Mouse (Mus musculus): ENCODE results near the gene Clasp2. TPM values are rescaled to one million over a fixed set of nuclear protein-coding genes. Genes with fewer than 3 reads are reported as not detected.

Clasp2 gene
- polyA plus RNA-seq, 1 experiment from 2014 or later, result 41.0 TPM

GRCm38 (mm10) chr9:113726991-113727680 lies 14.1 kb upstream of the Clasp2 start:
- Histone ChIP-seq H3K4me2 (replicated peaks) (no peak overlapping the region), H3K36me3 (no peaks in the 10 kb centered on the region), H3K4me1 (no peaks in the 10 kb centered on the region), H3K9ac (no peak overlapping the region), H3K9me3 (no peaks in the 10 kb centered on the region), H3K27ac (no peak overlapping the region), H3K27me3 (no peaks in the 10 kb centered on the region), H3K4me3 (no peak overlapping the region)
- WGBS, result 90% methylated on average over 18 of the region's 18 CpGs
- ATAC-seq (ENCODE audit: insufficient number of reproducible peaks, insufficient read depth, low FRiP score, low TSS enrichment), result no peak

- 86% methylated on average over 3 of the region's 3 CpGs for WGBS
- no peak for ATAC-seq (ENCODE audit: insufficient number of reproducible peaks, insufficient read depth, low FRiP score, low TSS enrichment)
- no peaks in the 10 kb centered on the region for H3K36me3 ChIP-seq
These were observed 9.7 kb upstream of the Clasp2 start for GRCm38 (mm10) chr9:113731540-113731939.

DNA sequence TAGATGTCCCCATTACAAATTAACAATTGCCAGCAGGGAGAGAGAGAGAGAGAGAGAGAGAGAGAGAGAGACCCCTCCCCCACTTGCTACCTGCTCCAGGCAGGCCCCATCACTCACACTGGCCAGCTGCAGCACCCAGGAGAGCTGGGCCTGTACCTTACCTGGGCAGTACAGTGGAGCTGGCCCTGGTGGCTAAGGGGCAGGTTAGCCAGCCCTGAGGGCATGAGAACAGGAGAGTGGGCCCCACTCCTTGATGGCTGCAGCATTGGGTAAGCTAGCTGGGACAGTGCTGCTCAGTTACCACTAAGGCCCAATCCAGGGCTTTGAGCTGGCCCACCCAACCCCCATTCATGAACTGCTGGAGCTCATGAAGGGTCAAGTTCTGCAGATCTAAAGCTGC lies 5.4 kb upstream of the Clasp2 start:
- no peaks in the 10 kb centered on the region for H3K9me3 ChIP-seq
- H3K4me1 ChIP-seq, result peaks cover 6% of the 10 kb centered on the region; the same call in 1 of the 2 replicates
- H3K27ac ChIP-seq, result no peak overlapping the region
- H3K4me3 ChIP-seq, result no peak overlapping the region
- H3K9ac ChIP-seq, result no peak overlapping the region
- no peaks in the 10 kb centered on the region for H3K27me3 ChIP-seq
- H3K36me3 ChIP-seq, result no peaks in the 10 kb centered on the region
- no peak overlapping the region for H3K4me2 ChIP-seq (replicated peaks)
- ATAC-seq (ENCODE audit: insufficient number of reproducible peaks, insufficient read depth, low FRiP score, low TSS enrichment), result 0 out of 2 replicates have a peak, but pooled peaks have one; percentile 38

More at GRCm38 (mm10) chr9:113731540-113731939, 9.7 kb upstream of the Clasp2 start:
- Histone ChIP-seq H3K4me1 (no peaks in the 10 kb centered on the region), H3K4me2 (replicated peaks) (no peak overlapping the region), H3K27ac (no peak overlapping the region), H3K9me3 (no peaks in the 10 kb centered on the region), H3K27me3 (no peaks in the 10 kb centered on the region), H3K9ac (no peak overlapping the region), H3K4me3 (no peak overlapping the region)

DNA sequence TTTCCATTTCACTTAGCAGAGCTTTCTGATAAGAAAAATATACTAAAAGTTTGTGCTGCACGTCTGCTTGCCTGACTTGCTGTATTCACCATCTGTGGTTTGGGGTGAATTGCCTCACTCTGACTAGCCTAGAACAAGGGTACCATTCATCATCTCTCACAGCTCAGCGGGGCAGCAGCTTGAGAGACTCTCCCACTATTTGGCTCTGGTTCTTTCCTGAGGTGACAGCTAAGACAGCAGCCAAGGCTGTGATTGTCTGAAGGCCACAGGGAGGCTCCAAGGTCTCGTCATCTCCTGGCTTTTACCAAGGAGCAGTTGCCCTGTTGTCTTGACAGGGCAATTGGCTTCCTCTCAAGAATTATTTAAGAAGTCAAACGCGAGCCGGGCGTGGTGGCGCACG lies 3.3 kb upstream of the Clasp2 start:
- Histone ChIP-seq H3K36me3 (no peaks in the 10 kb centered on the region), H3K4me1 (peaks cover 7% of the 10 kb centered on the region), H3K9me3 (no peaks in the 10 kb centered on the region), H3K27me3 (no peaks in the 10 kb centered on the region), H3K4me3 (no peak overlapping the region), H3K9ac (no peak overlapping the region), H3K4me2 (replicated peaks) (no peak overlapping the region), H3K27ac (no peak overlapping the region)
- 59% methylated on average over 9 of the region's 9 CpGs for WGBS
- ATAC-seq (ENCODE audit: insufficient number of reproducible peaks, insufficient read depth, low FRiP score, low TSS enrichment), result no peak

DNA sequence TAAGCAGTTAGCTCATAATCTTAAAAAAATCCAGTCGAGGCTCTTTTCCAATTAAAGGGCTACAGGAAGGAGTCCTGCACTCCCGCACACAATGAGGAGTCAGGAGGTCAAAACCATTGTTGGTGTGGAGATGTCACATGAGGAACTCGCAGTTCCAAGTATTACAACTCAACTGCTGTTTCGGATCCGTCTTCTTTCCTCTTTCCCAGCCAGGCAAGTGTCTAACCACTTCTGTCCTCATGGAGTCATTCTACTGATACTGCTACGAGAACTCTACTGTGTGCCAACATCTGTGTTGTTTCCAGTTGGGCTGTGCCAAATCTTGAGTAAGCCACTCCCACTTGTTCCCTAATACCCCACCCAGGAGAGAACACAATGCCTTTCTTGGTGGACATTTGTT lies 2.3 kb upstream of the Clasp2 start:
- H3K36me3 ChIP-seq, result no peaks in the 10 kb centered on the region
- no peaks in the 10 kb centered on the region for H3K27me3 ChIP-seq
- no peak overlapping the region for H3K4me3 ChIP-seq
- H3K4me1 ChIP-seq, result peaks cover 12% of the 10 kb centered on the region
- H3K4me2 ChIP-seq (replicated peaks), result no peak overlapping the region
- H3K27ac ChIP-seq, result no peak overlapping the region
- no peak for ATAC-seq (ENCODE audit: insufficient number of reproducible peaks, insufficient read depth, low FRiP score, low TSS enrichment)
- H3K9me3 ChIP-seq, result no peaks in the 10 kb centered on the region
- H3K9ac ChIP-seq, result no peak overlapping the region
- 80% methylated on average over 6 of the region's 6 CpGs for WGBS

DNA sequence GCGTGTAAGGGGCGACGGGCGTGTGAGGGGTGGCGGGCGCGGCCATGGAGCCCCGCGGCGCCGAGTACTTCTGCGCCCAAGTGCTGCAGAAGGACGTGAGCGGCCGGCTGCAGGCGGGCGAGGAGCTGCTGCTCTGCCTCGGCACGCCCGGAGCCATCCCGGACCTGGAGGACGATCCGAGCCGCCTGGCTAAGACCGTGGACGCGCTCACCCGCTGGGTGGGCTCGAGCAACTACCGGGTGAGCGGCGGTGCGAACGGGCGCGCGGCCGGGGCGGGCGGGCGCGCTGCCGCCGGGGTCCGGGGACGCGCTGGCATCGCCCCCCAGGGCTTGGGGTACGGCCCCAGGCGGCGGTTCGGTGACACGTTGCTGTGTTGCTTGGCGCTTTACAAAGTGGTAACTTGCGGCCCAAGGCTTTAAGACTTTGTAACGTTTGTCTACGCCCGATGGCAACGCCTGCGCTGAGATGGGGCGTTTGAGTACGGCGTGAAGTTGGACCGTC lies 414 bp downstream of the Clasp2 start:
- Histone ChIP-seq H3K36me3 (no peaks in the 10 kb centered on the region), H3K27ac (peak overlapping the region; percentile 84), H3K4me1 (peaks cover 12% of the 10 kb centered on the region), H3K9me3 (no peaks in the 10 kb centered on the region), H3K27me3 (no peaks in the 10 kb centered on the region), H3K9ac (peak overlapping the region; percentile 86), H3K4me2 (replicated peaks) (peak overlapping the region; percentile 92), H3K4me3 (peak overlapping the region; percentile 90)
- WGBS, result under 1% methylated on average over 63 of the region's 64 CpGs
- ATAC-seq (ENCODE audit: insufficient number of reproducible peaks, insufficient read depth, low FRiP score, low TSS enrichment), result peak; percentile 69; the same call in 1 of the 2 replicates

DNA sequence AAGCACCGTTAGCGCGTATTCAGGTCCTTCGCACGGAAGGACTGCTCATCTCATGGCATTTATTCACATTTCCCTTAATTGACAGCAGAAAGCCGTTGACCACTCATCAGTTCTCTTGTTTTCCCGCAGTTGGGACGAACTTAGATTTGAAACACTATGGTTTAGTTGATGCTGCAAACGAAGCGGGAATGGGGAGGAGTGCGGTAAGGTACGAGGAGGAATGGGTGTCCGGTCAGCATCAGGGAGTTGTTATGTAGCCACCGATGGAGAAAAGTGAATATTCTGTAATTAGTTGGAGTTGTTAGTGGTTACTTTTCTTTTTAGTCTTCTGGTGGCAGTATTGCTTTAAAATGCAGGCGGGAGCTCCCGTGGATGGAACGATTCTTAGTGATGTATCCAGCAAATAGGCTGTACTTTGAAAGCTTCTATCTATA lies 1.1 kb downstream of the Clasp2 start:
- Histone ChIP-seq H3K27ac (no peak overlapping the region), H3K27me3 (no peaks in the 10 kb centered on the region), H3K4me3 (peak overlapping the region; percentile 90), H3K36me3 (no peaks in the 10 kb centered on the region), H3K9me3 (no peaks in the 10 kb centered on the region), H3K9ac (peak overlapping the region; percentile 86), H3K4me1 (peaks cover 12% of the 10 kb centered on the region), H3K4me2 (replicated peaks) (peak overlapping the region; percentile 92)
- no peak for ATAC-seq (ENCODE audit: insufficient number of reproducible peaks, insufficient read depth, low FRiP score, low TSS enrichment)
- 4% methylated on average over 17 of the region's 17 CpGs for WGBS

DNA sequence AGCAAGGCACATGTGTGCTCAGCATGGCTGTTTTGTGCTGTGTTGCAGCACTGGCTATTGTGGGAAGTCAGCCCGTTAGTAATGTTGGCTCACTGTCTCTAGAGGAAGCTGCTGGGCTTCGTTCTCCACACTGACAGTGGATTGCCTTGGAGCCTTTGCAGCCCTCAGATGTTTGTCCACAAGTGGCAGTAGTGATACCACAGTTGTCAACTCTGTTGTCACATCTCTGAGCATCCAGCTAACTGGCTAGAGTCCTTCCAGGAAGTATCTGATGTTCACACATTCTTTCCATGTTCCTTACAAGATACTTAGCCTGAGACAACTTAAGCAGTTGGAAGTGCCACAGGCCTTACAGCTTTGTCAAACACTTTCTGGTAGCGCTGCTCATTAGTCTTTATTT lies 2.0 kb downstream of the Clasp2 start:
- H3K9me3 ChIP-seq, result no peaks in the 10 kb centered on the region
- no peak overlapping the region for H3K27ac ChIP-seq
- peak overlapping the region; percentile 92 for H3K4me2 ChIP-seq (replicated peaks)
- H3K4me3 ChIP-seq, result no peak overlapping the region
- WGBS, result 62% methylated on average over 3 of the region's 3 CpGs
- no peaks in the 10 kb centered on the region for H3K36me3 ChIP-seq
- H3K9ac ChIP-seq, result 0 out of 2 replicates have a peak overlapping the region, but pooled peaks have one; percentile 7
- H3K27me3 ChIP-seq, result no peaks in the 10 kb centered on the region
- peaks cover 12% of the 10 kb centered on the region for H3K4me1 ChIP-seq
- ATAC-seq (ENCODE audit: insufficient number of reproducible peaks, insufficient read depth, low FRiP score, low TSS enrichment), result no peak

DNA sequence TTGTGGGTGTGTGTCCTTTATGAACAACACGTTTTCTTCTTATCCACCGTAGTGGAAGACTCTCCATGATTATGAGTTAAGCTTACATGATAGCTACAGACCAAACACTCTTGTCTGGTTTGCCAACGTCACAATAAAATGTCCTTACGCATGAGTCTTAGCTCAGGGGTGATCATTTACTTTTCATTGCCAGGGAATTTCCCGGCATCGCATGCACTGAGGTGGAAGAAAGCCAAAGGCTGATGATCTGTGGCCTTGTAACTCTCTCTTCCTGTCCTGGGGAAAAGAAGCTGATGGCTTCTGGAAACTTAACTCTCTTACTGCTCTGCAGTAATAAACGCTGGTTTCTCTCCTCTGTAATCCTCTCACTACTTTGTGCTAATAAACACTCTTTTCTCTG lies 8.1 kb downstream of the Clasp2 start:
- H3K9me3 ChIP-seq, result no peaks in the 10 kb centered on the region
- no peak overlapping the region for H3K4me2 ChIP-seq (replicated peaks)
- 86% methylated on average over 7 of the region's 7 CpGs for WGBS
- no peak overlapping the region for H3K4me3 ChIP-seq
- H3K27ac ChIP-seq, result no peak overlapping the region
- no peak for ATAC-seq (ENCODE audit: insufficient number of reproducible peaks, insufficient read depth, low FRiP score, low TSS enrichment)
- H3K9ac ChIP-seq, result no peak overlapping the region
- no peaks in the 10 kb centered on the region for H3K4me1 ChIP-seq
- 0 out of 2 replicates have a peak, but pooled peaks cover 3% of the 10 kb centered on the region for H3K36me3 ChIP-seq
- no peaks in the 10 kb centered on the region for H3K27me3 ChIP-seq

DNA sequence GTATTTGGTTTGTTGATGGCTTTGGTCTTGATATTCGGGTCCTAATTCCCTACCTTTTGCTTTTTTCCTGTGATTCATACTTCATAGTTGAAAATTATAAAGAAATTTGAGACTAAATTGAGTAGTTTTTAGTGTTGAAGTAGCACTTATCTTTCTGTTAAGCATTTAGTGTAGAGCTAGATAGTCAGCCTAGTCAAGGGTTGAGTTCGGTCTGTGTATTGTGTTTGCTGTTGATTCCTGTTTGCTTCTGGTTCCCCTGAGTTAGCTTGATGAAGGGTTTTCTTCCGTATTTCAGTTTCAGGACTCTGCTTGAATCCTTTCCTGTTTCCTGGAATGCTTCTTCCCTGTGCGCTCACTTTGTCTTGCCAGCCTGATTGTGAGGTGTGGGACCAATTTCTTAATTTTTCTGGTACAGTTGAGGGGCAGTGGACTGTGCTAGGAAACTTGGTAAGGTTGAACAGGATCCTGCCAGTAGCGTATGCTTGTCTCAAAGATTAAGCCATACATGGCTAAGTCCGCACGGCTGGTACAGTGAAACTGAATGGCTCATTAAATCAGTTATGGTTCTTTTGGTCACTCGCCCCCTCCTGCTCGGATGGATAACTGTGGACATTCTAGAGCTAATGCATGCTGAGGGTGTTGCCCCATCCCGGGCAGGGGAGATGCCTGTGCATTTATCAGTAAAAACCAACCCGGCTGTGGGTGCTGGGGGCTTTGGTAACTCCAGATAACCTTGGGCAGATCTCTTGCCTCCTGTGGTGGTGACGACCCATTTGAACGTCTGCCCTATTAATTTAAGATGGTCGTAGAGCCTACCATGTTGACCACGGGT lies 14.8 kb downstream of the Clasp2 start:
- no peak overlapping the region for H3K4me3 ChIP-seq
- peaks cover 11% of the 10 kb centered on the region; the same call in 1 of the 2 replicates for H3K36me3 ChIP-seq
- no peak overlapping the region for H3K27ac ChIP-seq
- no peak for ATAC-seq (ENCODE audit: insufficient number of reproducible peaks, insufficient read depth, low FRiP score, low TSS enrichment)
- no peak overlapping the region for H3K9ac ChIP-seq
- no peaks in the 10 kb centered on the region for H3K27me3 ChIP-seq
- WGBS, result 90% methylated on average over 15 of the region's 15 CpGs
- H3K4me1 ChIP-seq, result no peaks in the 10 kb centered on the region; the same call in 1 of the 2 replicates
- no peaks in the 10 kb centered on the region for H3K9me3 ChIP-seq
- H3K4me2 ChIP-seq (replicated peaks), result no peak overlapping the region

DNA sequence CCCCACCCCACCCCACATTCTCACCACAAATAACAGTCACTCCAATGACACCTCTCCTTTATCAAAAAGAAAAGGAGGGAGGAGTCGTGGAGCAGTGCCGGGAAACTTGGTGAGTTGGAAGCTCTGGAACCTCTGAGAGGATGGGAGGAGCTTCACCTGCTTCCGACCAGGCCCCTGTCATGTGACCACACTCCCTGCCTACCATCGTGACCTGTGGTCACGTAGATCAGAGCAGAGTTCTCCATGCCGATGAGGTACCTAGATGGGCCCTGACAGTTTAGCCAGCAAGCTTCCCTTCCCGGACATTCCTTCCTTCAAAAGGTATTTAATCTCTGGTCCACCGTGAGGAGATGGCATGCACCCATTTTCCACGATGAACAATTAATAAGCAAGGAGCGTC lies 17.2 kb downstream of the Clasp2 start:
- 96% methylated on average over 10 of the region's 10 CpGs for WGBS

More for the DNA sequence above, 17.2 kb downstream of the Clasp2 start:
- no peaks in the 10 kb centered on the region; the same call in 1 of the 2 replicates for H3K4me1 ChIP-seq
- ATAC-seq (ENCODE audit: insufficient number of reproducible peaks, insufficient read depth, low FRiP score, low TSS enrichment), result no peak
- no peaks in the 10 kb centered on the region for H3K27me3 ChIP-seq
- H3K36me3 ChIP-seq, result peaks cover 14% of the 10 kb centered on the region; the same call in 1 of the 2 replicates
- no peak overlapping the region for H3K9ac ChIP-seq
- H3K9me3 ChIP-seq, result no peaks in the 10 kb centered on the region
- H3K4me2 ChIP-seq (replicated peaks), result no peak overlapping the region
- H3K4me3 ChIP-seq, result no peak overlapping the region
- no peak overlapping the region for H3K27ac ChIP-seq

Data from embryonic facial prominence, embryonic 12.5 days (tissue).